Mouse (Mus musculus): ENCODE measurements at regions not wholly inside any gene's neighbourhood (a gene's known extent, or its start where the extent isn't known, plus 50 kb on each side); places are given as distances from the start of the nearest gene placed in this dataset.
A peak's percentile ranks its signal among the peaks of the same experiment; 100 is the strongest.

- DNase-seq, result no peak
These were observed 116.9 kb downstream of the Wif1 start for GRCm38 (mm10) chr10:121150668-121151067.

- DNase-seq, result no peak
These were observed 119.9 kb downstream of the Wif1 start for GRCm38 (mm10) chr10:121153625-121154024.

- no peak for DNase-seq
These were observed 126.7 kb downstream of the Wif1 start for GRCm38 (mm10) chr10:121160499-121160898.

- DNase-seq, result no peak
These were observed 127.4 kb downstream of the Wif1 start for GRCm38 (mm10) chr10:121161201-121161600.

GRCm38 (mm10) chr10:121174022-121174421, 140.3 kb downstream of the Wif1 start:
- no peak for DNase-seq

- DNase-seq, result no peak
These were observed 155.4 kb downstream of the Wif1 start for GRCm38 (mm10) chr10:121189139-121189538.

GRCm38 (mm10) chr10:121199236-121199635, 151.8 kb downstream of the Tbc1d30 start:
- DNase-seq, result no peak

GRCm38 (mm10) chr10:121202531-121202930, 148.5 kb downstream of the Tbc1d30 start:
- no peak for DNase-seq

GRCm38 (mm10) chr10:121205551-121205950, 145.5 kb downstream of the Tbc1d30 start:
- DNase-seq, result no peak

- DNase-seq, result peak; percentile 11
These were observed 144.9 kb downstream of the Tbc1d30 start for GRCm38 (mm10) chr10:121206002-121206742.

- no peak for DNase-seq
These were observed 144.4 kb downstream of the Tbc1d30 start for GRCm38 (mm10) chr10:121206743-121207039.

Data from gastrocnemius, postnatal 25 days (tissue).